Mouse (Mus musculus) c-Kit-negative CD71-positive TER-119-positive erythroid progenitor cells, embryonic 14.5 days (primary cell): ENCODE data around the gene Ryr2.
"Not testable (repeated sequence)": the region's sequence is repeated elsewhere in the genome, so short reads cannot be mapped to it uniquely, and the experiment has no call there.

ENCODE experiments used
- DNase-seq: peaks from one replicate; pipeline ENCODE4 v3.0.0-alpha.2; 2013; ENCODE audit warnings: low read depth, low spot score

Gene Ryr2

GRCm38 (mm10) chr13:11882359-11882758, 224.4 kb downstream of the Ryr2 start:
- no peak for DNase-seq

DNA sequence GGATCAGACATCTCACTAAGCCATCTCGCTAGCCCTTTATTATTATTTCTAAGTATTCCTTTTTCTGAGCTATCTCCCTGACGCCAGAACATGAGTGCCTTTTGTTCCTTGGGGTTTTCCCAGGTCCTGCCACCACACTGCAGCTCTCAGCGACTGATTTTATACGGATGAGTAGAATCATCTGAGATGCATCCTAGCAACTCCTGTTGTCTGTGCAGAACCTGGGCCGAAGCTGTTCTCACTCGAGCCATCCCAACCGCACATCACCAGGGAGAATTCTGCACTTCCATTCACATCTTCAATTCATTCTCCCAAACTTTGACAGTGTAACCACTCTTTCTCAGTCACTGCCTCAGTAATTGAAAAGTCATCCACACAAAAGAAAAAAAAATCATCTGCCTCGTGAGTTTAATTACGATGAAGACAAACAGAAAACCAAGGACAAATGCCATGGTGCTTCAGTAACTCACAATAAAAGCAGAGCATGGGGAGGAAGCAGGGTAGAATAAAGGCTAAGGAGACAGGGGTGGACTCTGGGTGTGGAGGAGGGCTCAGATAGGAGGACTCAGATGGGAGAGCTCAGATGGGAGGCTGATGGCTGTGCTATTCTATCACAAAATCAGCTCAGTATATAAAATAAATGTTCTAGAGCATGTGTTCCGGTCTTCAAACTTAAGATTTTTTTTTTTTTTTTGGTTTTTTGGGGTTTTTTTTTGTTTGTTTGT, 226.1 kb downstream of the Ryr2 start:
- DNase-seq, result no peak

- no peak for DNase-seq
Observed at GRCm38 (mm10) chr13:11879037-11879436, 227.7 kb downstream of the Ryr2 start.

GRCm38 (mm10) chr13:11874852-11875251, 231.9 kb downstream of the Ryr2 start:
- no peak for DNase-seq

DNA sequence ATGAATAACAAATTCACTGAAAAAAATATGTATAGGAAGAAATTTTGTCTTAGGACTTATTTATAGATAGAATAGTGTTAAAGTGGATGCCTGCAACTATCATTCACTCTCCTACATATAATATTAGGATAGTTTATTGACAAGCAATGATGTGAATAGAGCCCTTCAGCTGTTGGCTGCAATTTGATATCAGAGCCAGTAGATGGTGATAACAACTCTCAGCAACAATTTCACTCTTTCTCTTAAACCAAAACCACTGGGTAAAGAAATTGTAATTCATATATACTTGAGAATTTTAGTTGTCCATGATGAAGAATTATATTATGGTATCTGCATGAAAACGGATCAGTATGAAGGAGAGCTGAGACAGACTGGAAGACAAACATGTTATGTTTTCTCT, 236.8 kb downstream of the Ryr2 start:
- no peak for DNase-seq

- DNase-seq, result no peak
Observed at GRCm38 (mm10) chr13:11869486-11869885, 237.3 kb downstream of the Ryr2 start.

- no peak for DNase-seq
Observed at GRCm38 (mm10) chr13:11868979-11869378, 237.8 kb downstream of the Ryr2 start.

DNA sequence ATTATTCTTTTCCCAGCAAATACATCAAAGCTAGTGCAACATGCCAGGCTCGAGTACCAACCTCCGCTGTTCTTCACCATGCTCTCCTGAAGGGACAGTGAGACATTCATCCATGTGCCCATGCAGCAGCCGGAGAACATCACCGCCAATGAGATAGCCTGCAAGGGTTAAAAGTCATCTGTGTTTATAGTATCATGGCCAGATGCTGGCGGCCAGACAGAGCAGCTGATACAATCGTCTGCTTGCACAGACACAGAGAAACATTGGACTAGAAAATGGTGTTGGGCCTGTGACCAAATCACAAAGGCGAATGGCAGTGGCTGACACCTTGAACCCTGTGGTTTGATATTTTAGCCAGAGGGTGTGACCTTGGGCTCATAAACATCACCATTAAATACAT, 238.7 kb downstream of the Ryr2 start:
- DNase-seq, result no peak

DNA sequence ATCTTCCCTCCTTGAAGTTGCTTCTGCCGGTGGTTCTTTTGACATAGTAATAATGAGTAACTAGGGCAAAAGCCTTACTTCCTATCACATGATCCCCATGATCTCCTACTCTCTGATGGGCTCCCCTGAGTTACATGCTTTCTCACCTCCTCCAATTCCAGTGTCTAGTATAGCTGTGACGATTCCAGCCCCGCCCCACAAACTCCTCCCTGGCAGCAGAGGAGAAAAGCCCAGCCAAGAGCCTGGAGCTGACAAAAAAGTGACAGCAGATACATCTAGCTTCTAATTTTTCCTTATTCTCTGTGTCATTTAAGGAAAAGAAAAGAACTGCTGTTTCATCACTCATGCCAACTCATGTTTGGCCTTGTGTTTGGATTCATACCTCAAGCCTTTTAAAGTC, 241.5 kb downstream of the Ryr2 start:
- DNase-seq, result no peak

DNA sequence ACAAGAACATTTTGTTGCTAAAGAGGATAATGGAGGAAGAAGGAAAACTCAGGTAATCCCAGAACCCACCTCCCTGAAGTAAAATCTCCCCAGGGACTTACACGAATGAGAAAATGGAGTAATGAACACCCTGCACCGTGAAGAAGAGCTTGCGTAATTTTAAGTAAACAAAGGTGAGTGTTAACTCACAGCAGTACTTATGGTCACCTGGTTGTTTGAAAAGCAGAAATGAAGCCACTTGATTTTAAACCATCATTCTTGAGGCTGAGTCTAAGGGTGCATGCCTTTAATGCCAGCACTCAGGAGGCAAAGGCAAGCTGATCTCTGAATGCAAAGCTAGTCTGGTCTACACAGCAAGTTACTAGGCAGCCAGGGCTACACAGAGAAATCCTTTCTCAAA, 255.1 kb downstream of the Ryr2 start:
- DNase-seq, result no peak

DNA sequence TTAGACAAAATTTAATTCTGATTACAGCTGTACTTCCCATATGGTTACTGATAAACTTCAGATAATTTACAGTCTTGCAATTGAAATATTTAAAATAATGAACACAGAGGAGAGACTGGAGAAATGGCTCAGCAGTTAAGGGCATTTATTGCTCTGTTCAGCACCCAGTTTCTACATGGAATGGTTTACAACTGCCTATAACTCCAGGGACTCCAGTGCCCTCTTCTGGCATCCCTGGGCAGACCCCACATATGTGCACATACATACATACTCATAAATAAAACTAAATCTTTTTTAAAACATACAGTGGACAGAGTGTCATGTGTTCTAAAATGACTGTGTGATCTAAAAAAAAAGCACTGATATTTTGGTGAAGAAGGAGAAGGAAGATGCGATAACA, 262.9 kb downstream of the Ryr2 start:
- DNase-seq, result no peak

DNA sequence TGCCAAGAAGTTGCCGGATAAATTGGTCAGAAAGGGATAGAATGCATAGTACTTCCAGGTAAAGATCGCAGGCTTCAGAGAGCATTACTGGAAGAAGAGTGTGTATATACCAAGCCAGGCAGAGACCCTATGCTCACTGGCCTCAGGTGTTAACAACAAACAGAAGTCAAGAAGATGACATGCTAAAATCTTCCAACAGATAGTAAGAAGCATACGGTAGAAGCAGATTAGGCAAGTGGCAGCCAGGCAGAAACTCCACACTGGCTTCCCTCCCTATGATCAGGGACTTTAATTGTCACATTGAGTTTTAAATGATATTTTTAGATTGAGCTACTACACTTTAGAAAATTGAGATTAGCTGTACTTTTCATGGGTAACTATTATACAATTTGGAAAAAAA, 268.9 kb downstream of the Ryr2 start:
- peak; percentile 15 for DNase-seq

DNA sequence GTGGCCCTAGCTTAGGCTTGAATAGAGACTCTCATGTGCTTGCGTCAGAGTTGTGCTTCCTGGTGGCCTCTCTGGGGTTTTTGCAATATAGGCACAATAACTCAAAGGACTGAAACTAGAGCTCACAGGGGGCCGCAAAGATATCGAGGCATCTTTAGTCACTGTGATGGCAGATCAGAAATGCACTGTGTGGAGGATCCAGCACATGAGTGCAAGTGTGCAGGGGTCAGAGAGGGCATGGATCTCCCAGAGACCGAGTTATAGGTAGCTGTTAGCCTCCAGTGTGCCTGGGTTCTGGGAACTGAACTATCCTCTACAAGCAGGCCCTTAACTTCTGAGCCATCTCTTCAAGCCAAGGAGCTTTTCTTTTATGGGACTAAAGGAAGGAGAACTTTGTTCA, 269.6 kb downstream of the Ryr2 start:
- no peak for DNase-seq

GRCm38 (mm10) chr13:11836304-11837078, 270.3 kb downstream of the Ryr2 start:
- peak; percentile 63 for DNase-seq

DNA sequence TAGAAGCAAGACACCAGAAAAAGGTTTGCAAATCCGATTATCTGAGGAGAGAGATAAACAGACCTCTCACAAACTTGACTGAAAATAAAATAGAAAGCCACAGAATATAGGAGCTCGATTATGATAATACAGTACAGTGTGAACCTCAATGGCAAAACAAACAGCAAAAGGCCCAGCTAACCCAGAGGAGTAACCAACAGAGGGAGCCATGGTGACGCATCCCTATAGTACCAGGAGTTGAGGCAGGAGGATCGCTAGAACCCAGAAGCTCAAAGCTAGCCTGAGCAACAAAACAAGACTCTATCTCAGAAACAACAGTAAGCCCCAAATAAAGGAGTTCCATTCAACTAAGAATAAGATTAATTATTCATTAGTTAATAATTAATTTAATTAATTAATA, 275.5 kb downstream of the Ryr2 start:
- DNase-seq, result no peak

DNA sequence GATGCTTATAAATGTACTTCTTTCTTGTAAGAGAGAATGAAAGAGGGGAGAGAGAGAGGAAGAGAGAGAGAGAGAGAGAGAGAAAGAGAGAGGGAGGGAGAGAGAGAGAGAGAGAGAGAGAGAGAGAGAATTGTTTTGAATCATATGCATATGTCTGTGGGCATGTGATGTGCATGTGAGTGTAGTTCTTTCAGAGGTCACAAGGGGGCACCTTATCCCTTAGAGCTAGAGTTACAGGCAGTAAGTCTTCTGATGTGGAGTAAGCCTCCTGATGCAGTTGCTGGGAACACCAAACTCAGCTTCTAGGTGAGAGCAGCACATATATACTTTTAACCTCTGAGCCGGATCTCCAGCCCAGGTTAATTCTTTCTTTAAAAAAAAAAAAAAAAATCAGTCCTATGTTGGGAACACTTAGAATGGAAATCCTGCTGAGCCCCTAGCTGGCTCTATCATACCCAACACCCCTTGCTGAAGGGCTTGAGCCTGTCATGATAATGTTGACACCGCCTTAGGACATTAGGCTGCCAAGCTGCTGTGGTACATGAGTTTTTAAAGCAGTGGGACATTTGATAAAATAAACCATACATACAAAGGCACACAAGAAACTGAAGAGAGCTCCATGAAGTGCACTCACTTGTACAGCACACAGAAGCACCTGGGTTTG, 281.1 kb downstream of the Ryr2 start:
- DNase-seq, result peak; percentile 21

- no peak for DNase-seq
Observed at GRCm38 (mm10) chr13:11818723-11819122, 288.0 kb downstream of the Ryr2 start.

DNA sequence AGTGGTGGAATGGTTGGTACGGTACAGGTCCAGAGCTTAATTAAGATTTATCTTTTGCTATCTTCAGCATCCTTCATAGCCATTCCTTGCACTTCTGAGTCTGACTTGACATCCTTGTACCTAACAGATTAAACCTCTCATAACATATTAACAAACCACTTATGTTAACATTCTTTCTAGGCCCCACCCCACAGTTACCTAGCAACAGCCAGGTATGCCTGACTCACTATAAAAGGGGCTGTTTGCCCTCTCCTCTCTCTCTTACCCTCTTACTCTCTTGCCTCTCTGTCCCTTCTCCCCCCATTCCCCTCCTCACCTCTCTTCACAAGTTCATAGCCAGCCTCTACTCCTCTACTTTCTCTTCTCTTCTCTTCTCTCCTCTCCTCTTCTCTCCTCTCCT, 297.4 kb downstream of the Ryr2 start:
- not testable (repeated sequence) for DNase-seq

DNA sequence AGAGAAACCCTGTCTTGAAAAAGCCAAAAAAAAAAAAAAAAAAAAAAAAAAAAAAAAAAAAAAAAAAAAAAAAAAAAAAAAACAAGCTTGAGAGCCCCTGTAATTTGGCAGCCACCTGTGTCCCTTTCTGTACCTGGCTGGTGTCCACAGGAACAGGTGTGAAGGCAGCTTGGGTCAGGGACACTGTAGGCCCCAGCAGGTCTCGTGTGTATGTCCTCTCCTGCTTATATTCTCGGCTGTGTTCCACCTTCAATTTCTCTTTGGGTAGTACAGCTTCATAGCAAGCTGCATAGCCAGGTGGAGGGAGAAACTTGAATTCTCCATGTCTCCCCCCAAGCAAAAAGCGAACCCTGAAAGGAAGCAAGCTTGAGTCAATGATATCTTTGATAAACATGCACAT, 314.2 kb downstream of the Ryr2 start:
- no peak for DNase-seq

- no peak for DNase-seq
Observed at GRCm38 (mm10) chr13:11790536-11790935, 316.2 kb downstream of the Ryr2 start.

- DNase-seq, result no peak
Observed at GRCm38 (mm10) chr13:11782411-11783155, 324.2 kb downstream of the Ryr2 start.

DNA sequence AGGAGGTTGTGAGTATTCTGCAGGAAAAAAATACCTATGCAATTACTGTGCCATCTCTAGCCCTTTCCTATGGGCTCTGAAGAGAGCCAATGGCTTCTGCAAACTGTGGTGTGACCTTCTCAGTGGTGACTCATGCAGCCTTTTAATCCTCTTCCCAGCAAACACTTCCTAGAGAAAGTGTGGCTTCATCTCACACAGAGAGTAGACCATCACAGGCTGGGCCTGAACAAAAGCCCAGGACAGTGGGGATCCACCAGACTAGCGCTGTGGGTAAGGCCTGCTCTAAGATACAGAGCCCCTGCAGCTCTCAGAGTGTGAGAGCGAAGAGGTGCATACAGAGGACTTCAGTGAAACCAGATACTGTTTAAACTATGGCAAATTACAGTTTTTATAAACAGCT, 325.7 kb downstream of the Ryr2 start:
- DNase-seq, result no peak
